In genomic region chr2:28118518-28119116, GRCm38 (mm10) we compare ENCODE assay signal across 19 mouse cellular contexts. TPM values are rescaled to one million over a fixed set of nuclear protein-coding genes. Genes with fewer than 3 reads are reported as not detected.
DNase-seq lines count a peak whose midpoint lies in the region; TF ChIP-seq lines count a peak whose summit lies in the region.
"Had no signal": no experiment of that assay in that cellular context is flagged by ENCODE, and none has a peak within 500 bp of the region (broad histone marks: within the 10 kb centered on the region; RNA-seq: fewer than 3 reads in every experiment).

No protein-coding gene starts in this region.

- DNase-seq in cerebellum, postnatal 10 days, result peak; percentile 32 to 44
- no peak for DNase-seq in cerebellum, adult 11 months
- peak; percentile 21 for DNase-seq in kidney, postnatal 10 days
- DNase-seq in kidney, adult 2 months, result no peak
- DNase-seq in testis, postnatal 10 days (ENCODE audit: low spot score), result peak; percentile 51
- no peak for DNase-seq in testis, postnatal 14 days (ENCODE audit: low spot score)
- DNase-seq in heart, postnatal 4 days, result no peak
- DNase-seq in kidney, postnatal 14 days, result no peak
- DNase-seq: adrenal gland, postnatal 10 days; cerebellum, adult 9-11 months; heart, adult 18-20 months; lung, adult 18-20 months; thymus, postnatal 25 days had no signal

- no peaks in the 10 kb centered on the region for H3K27me3 ChIP-seq in kidney, adult 2 months (replicated peaks; ENCODE audit: control insufficient read depth, insufficient read depth, low read length)
- H3K27me3 ChIP-seq: stomach, embryonic 15.5 days had no signal

- H3K27ac ChIP-seq in kidney, adult 2 months (ENCODE audit: insufficient read depth, low read depth, low read length), result no peak overlapping the region
- H3K27ac ChIP-seq: left cerebral cortex, adult 2 months; stomach, embryonic 15.5 days had no signal

- TF ChIP-seq CTCF in kidney, adult 2 months (conservative IDR thresholded peaks at IDR 0.05; ENCODE audit: insufficient read depth, insufficient read length, low read depth, low read length), result no peak

- TF ChIP-seq POLR2A in kidney, adult 2 months (IDR thresholded peaks at IDR 0.05; ENCODE audit: low read depth, low read length), result no peak

- no peaks in the 10 kb centered on the region for H3K4me1 ChIP-seq in kidney, adult 2 months (ENCODE audit: control insufficient read depth, insufficient read depth, low read length)
- H3K4me1 ChIP-seq: stomach, embryonic 15.5 days had no signal

- no peak overlapping the region for H3K4me3 ChIP-seq in kidney, adult 2 months (ENCODE audit: insufficient read depth, low read depth, low read length)
- H3K4me3 ChIP-seq: erythroblast, embryonic 14.5 days; left cerebral cortex, adult 2 months; stomach, embryonic 15.5 days had no signal

- 67% methylated on average over 6 of the region's 6 CpGs for WGBS in kidney, adult 2 months

- H3K36me3 ChIP-seq in kidney, adult 2 months (ENCODE audit: control insufficient read depth, insufficient read depth, low read length), result no peaks in the 10 kb centered on the region
- H3K36me3 ChIP-seq: stomach, embryonic 15.5 days had no signal

RNA-seq across cellular contexts. Expression of gene Fcnb, which starts 33.9 kb away (rescaled TPM):
- polyA plus RNA-seq in kidney, adult 2 months (2012; rRNA removed), result not detected in 2 replicates
- total RNA-seq in heart, postnatal 4 days (2021), result not detected
- total RNA-seq: heart, adult 18-20 months; layer of hippocampus, adult 8-10 months; left cerebral cortex, adult 2 months had no signal
- polyA plus RNA-seq: erythroblast, embryonic 14.5 days; inflammation-experienced regulatory T-cells, adult 6 months; kidney, embryonic 14.5 days had no signal

Comparison
In these comparisons a context has a peak if more than half of its experiments do, and no peak if none do; other contexts are left out.
1. DNase-seq: peak in cerebellum, postnatal 10 days (2 of 2), kidney, postnatal 10 days (single experiment) and testis, postnatal 10 days (single experiment); none in cerebellum, adult 11 months (single experiment), kidney, adult 2 months (single experiment), testis, postnatal 14 days (single experiment), heart, postnatal 4 days (single experiment) and kidney, postnatal 14 days (single experiment).